Mouse (Mus musculus) megakaryocyte, embryonic 14.5 days (primary cell): ENCODE measurements around the gene Gp1ba.

Source experiments
- FLI1 ChIP-seq: IDR thresholded peaks from 2 replicates; pipeline ENCODE4 v1.6.1; 2012; ENCODE audit warnings: low read length, inconsistent platforms, mixed read lengths
- GATA1 ChIP-seq: IDR thresholded peaks from 3 replicates; pipeline ENCODE4 v1.6.1; 2012; ENCODE audit warnings: mixed read lengths, low read length, inconsistent platforms, borderline replicate concordance

DNA sequence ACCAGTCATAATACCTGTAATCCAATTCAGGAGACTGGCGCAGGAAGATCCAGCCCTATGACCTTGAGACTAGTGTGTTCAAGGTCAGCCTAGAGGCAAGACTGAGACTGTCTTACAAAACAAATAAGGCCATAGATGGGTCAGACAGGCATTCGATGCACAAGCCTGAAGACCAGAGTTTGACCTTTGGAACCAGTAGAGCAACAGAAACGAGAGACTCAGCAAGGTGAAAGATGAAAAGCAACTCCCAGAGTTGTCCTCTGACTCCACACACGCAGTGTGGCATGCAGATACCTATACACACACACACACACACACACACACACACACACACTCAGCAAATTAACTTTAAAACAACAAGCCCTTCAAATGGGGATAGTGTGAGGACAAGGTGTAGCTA, 12.0 kb upstream of the Gp1ba start:
- TF ChIP-seq GATA1, result no peak
- no peak for TF ChIP-seq FLI1
